Mouse (Mus musculus) layer of hippocampus, postnatal 10 days (tissue): ENCODE results near the gene Bbs2. TPM values are rescaled to one million over a fixed set of nuclear protein-coding genes. Genes with fewer than 3 reads are reported as not detected.
A peak's percentile ranks its signal among the peaks of the same experiment; 100 is the strongest.

Source experiments
- DNase-seq, 2 experiments: peaks; one replicate each; pipeline ENCODE4 v3.0.0; 2021; ENCODE audit warnings: low spot score in 2 of 2
- total RNA-seq, 2 experiments: library from RNA; stranded (reverse); gene quantifications; 2 replicates each; pipeline ENCODE4 v1.2.3; 2021

Bbs2 gene
- total RNA-seq, 2 experiments from 2014 or later, result 16.0 to 18.0 TPM

- peak; percentile 28 to 57 for DNase-seq
These were observed 5.4 kb upstream of the Bbs2 start for GRCm38 (mm10) chr8:94104146-94104545.

- no peak for DNase-seq
These were observed 268 bp upstream of the Bbs2 start for GRCm38 (mm10) chr8:94098996-94099395.

GRCm38 (mm10) chr8:94094281-94094680, 4.4 kb downstream of the Bbs2 start:
- DNase-seq, result no peak

DNA sequence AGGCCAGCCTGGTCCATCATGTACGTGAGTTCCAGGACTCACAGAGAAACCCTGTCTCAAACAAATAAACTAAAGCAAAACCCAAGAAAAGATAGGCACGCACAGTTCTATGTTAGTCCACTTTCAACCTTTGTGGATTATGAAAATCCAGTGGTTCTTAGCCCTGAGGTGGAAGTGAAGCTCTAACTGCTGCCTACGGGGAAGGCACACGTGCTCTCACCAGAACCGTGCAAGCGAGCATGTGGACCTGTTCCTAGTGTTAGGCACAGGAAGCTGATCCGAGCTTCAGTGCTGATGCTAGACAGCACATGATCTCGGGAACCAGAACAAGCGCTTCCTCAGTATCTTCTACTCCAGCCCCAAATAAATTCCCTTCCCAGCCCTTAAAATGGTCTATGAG, 5.9 kb downstream of the Bbs2 start:
- no peak for DNase-seq

DNA sequence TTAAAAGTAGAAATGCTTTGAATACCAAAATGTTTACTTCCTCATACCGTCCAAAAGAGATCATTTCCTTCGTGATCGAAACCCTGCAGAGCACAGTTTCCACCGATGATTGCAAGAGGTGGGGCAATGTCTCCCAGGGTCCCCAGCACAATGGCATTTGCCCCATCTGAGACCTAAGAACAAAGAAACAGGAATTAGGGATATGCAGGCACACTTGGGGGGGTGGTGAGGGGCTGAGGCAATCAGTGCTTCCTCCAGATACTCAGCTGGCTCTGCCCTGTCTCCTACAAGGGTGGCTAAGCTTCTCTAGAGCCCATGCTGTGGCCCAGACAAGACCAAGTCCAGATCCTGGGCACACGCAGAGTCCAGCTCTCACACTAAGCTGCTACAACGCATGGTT, 9.0 kb downstream of the Bbs2 start:
- DNase-seq, result no peak

DNA sequence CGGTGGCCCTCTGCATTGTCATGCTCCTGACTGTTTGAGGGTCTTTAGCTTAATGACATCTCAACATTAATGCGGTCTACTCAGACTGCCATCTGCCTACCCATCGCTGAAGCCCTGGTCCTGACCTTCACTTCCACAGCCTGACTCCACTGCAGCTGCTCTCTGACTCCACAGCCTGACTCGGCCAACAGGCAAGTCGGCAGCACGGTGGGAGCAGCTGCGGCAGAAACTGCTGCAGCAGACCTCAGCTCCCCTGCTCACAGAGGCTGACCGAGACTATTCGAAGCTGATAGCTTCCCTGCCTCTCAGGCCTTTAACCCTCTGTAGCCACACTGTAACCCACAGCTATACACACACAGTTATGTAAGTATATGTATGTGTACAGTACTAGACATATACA, 10.8 kb downstream of the Bbs2 start:
- DNase-seq, result no peak

GRCm38 (mm10) chr8:94076461-94077192, 22.1 kb downstream of the Bbs2 start:
- no peak for DNase-seq

DNA sequence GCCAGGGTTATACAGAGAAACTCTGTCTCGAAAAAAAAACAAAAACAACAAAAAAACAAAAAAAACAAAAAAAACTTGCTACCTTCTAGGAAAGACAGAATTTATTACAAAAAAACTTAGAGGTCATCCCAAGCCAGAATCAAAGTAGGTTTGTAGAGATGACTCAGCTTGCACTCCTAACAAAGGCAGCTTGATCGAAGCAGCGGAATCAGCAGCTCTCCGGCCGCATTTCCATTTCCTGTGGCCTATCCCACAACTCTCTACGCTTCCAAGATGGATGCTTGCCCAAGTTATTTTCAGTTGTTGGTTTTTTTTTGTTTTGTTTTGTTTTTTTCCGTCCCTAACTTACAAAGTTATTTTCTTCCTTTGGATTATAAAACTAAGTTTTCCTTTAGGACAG, 29.9 kb downstream of the Bbs2 start:
- DNase-seq, result no peak

DNA sequence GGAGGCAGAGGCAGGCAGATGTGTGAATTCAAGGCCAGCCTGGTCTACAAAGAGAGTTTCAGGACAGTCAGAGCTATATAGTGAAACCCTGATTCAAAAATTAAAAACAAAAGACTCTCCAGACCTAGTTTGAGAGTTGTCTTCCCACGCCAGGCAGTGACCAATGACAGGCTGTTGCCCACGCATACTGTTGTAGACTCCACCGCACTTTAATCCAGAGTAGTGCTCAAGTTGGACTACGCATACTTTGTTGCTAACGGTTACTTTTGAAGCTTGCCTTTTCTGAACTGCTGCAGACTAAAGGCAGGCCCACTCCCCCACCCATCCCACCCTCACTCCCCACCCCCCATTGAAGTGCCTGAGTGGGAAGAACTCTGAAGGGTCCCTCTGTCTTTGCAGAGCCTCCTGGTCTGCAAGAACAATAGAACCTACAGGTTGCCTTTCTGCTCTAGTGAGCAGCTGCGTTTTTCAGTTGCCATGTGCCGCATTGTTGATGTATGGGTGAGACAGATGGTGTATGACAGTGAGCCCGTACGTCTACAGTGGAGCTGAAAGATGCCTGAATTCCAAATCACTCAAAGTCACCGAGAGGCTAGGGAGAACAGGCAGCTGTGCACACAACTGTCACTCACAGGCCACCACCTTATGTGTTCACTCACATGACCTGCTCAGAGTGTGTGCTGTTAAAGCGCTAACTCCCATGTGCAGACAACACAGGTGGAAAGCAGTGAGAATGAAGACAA, 32.4 kb downstream of the Bbs2 start:
- DNase-seq, result peak in 1 of 2 experiments; percentile 40

- peak; percentile 77 for DNase-seq
These were observed 41.4 kb downstream of the Bbs2 start for GRCm38 (mm10) chr8:94057157-94057854.

- no peak for DNase-seq
These were observed 46.0 kb downstream of the Bbs2 start for GRCm38 (mm10) chr8:94052696-94053095.

- DNase-seq, result peak in 1 of 2 experiments; percentile 26
These were observed 50.9 kb downstream of the Bbs2 start for GRCm38 (mm10) chr8:94047845-94048244.

DNA sequence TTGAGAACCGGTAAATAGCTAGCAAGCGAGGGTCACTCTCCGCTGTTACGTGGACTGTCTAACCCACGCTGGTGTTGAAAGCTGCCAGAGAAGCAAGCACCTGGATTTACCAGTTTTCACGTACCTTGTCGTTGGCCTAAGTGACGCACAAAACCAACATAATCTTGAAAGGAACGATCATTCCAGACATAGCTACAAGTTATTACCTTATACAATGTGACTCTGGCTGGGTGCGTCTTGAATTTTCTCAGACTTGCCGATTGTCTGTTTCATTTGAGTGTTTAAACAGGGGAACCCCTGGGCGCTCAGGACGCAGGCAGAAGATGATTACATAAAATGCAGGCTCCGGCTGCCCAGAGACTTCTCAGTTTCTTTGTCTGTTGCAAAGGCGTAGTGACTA, 60.9 kb downstream of the Bbs2 start:
- no peak for DNase-seq

DNA sequence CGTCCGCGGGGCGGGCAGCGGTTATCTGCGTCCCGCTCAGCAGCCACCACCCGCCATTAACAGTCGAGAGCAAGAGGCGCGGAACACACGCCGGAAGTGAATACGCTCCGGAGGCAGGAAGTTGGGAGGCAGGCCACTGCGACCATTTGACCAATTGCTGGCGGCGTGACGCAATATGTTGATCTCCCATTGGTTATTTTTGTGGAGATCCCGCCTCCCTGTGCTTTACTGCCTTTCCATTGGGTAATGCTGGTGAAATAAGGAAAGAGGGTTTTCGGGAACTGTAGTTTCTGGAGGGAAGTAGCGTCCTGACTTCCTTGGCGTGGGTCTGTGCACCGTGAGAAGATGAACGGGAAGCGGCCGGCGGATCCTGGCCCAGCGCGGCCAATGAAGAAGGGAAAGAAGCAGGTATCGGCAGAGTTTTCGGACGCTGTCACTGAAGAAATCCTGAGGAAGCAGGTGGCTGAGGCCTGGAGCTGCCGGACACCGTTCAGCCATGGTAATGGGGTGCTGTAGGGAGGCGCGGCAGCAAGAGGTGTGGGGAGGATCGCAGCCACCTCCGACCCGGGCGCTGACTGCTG, 61.7 kb downstream of the Bbs2 start, which contains the start of the genes Nudt21 and Ogfod1:
TSS of gene Nudt21 (minus strand) at position 88 of the 581 bp plus-strand sequence.
TSS of gene Ogfod1 (plus strand) at position 255 of the 581 bp plus-strand sequence.
- peak; percentile 94 to 96 for DNase-seq

GRCm38 (mm10) chr8:94036541-94036940, 62.2 kb downstream of the Bbs2 start:
- peak; percentile 57 to 64 for DNase-seq

- no peak for DNase-seq
These were observed 63.5 kb downstream of the Bbs2 start for GRCm38 (mm10) chr8:94035200-94035599.

DNA sequence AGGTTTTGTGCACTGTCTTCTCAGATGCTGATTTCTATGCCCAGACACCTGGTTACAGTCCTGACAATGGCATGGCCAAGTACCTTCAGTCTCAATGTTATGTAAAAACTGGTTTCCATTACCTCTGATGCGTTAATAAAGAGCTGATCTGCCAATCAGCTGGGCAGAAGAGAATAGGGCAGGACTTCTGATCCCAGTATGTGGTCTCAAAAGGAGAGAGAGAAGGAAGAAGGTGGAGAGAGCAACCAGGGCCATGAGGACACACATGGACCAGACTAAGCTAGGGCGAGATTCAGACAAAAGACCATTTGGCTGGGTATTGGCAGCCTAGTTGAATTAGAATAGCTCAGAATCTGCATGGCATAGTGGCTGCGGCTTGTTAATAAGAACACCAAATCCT, 65.1 kb downstream of the Bbs2 start:
- DNase-seq, result no peak

DNA sequence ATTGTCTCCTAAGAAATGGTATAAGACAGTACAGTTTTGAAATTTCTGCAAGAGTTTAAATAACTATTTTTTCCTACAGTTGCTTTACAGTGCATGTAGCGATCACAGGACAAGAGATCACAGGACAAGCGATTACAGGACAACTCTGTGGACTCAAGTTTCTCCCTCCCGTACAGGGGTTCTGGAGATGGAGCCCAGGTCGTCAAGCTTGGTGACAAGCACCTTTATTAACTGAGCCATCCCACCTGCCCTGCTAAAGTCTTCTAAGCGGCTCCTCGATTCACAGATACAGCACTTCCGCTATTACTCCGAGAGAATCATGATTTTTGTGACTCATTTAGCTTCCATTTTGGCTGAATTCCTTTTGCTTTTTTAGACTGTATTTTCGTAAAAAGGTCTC, 69.0 kb downstream of the Bbs2 start:
- no peak for DNase-seq

DNA sequence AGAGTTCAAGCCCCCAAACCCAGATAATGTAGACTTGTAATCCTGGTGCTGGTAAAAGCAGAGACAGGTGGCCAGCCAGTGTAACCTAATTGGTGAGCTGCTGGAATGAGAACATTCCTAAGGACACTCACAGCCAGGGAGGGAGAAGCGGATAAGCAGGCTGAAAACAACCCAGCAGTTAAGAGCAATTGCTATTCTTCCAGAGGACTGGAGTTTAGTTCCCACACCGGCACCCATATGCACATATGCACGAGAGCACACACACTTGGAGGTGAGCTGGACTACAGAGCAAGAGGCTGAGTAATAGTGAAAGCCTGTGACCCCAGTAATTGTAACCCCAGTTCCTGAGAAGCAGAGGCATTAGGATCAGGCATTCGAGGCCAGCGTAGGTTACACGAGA, 74.8 kb downstream of the Bbs2 start:
- DNase-seq, result no peak
